Comparison of ENCODE assay signal across 8 mouse cellular contexts in the genomic region with DNA sequence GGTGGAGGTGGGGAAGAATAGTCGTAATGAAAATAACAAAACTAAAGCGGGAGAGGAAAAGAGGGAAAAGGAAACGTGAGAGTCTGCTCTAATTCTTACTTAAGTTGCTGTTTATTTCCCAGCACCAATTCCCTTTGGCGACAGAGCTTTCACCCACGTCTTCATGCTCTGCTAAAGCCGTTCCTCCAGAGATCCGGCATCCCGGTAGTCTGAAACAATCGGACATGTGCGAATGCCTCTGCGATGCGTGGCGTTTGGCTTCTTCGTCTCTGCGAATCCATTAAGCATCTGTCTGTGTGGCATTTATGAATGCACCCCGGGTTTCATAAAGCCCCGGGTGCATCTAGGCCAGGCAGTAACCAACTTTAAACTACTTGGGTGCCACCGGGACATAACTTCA. TPM values are rescaled to one million over a fixed set of nuclear protein-coding genes. Genes with fewer than 3 reads are reported as not detected.
DNase-seq lines count a peak whose midpoint lies in the region; ATAC-seq and TF ChIP-seq lines count a peak whose summit lies in the region.
"Had no signal": no experiment of that assay in that cellular context is flagged by ENCODE, and none has a peak within 500 bp of the region (broad histone marks: within the 10 kb centered on the region; RNA-seq: fewer than 3 reads in every experiment).

No protein-coding gene starts in this region.

- H3K27ac ChIP-seq in kidney, embryonic 15.5 days = no peak overlapping the region
- H3K27ac ChIP-seq in forebrain, embryonic 12.5 days = no peak overlapping the region
- no peak overlapping the region for H3K27ac ChIP-seq in hindbrain, embryonic 15.5 days (replicated peaks)
- H3K27ac ChIP-seq in midbrain, postnatal 0 days (ENCODE audit: low read depth, low read length) = no peak overlapping the region
- no peak overlapping the region for H3K27ac ChIP-seq in thymus, adult 2 months (ENCODE audit: control insufficient read depth, insufficient read depth, low read length)

- ATAC-seq in kidney, embryonic 15.5 days (replicated peaks; ENCODE audit: low FRiP score) = no peak
- no peak for ATAC-seq in forebrain, embryonic 12.5 days (ENCODE audit: low FRiP score)
- no peak for ATAC-seq in hindbrain, embryonic 15.5 days (ENCODE audit: low FRiP score, low read depth)
- ATAC-seq in midbrain, postnatal 0 days (ENCODE audit: low FRiP score) = no peak
- ATAC-seq in megakaryocyte-erythroid progenitor cell, adult 5-6 weeks (replicated peaks; ENCODE audit: low FRiP score, low TSS enrichment, poor library complexity, severe bottlenecking) = no peak

- no peaks in the 10 kb centered on the region for H3K27me3 ChIP-seq in kidney, embryonic 15.5 days
- H3K27me3 ChIP-seq in forebrain, embryonic 12.5 days = no peaks in the 10 kb centered on the region
- H3K27me3 ChIP-seq in hindbrain, embryonic 15.5 days = no peaks in the 10 kb centered on the region
- H3K27me3 ChIP-seq in midbrain, postnatal 0 days (ENCODE audit: insufficient read depth, low read length) = no peaks in the 10 kb centered on the region
- no peaks in the 10 kb centered on the region for H3K27me3 ChIP-seq in thymus, adult 2 months (ENCODE audit: control insufficient read depth, insufficient read depth, low read length)

- no peaks in the 10 kb centered on the region for H3K36me3 ChIP-seq in kidney, embryonic 15.5 days
- H3K36me3 ChIP-seq in forebrain, embryonic 12.5 days (replicated peaks) = no peaks in the 10 kb centered on the region
- no peaks in the 10 kb centered on the region for H3K36me3 ChIP-seq in hindbrain, embryonic 15.5 days
- H3K36me3 ChIP-seq in midbrain, postnatal 0 days (ENCODE audit: insufficient read depth, low read length) = no peaks in the 10 kb centered on the region
- H3K36me3 ChIP-seq in thymus, adult 2 months (ENCODE audit: control insufficient read depth, insufficient read depth, low read length) = no peaks in the 10 kb centered on the region

- H3K4me2 ChIP-seq in kidney, embryonic 15.5 days = peak overlapping the region; percentile 24; the same call in 1 of the 2 replicates
- peak overlapping the region; percentile 22; the same call in 1 of the 2 replicates for H3K4me2 ChIP-seq in forebrain, embryonic 12.5 days
- peak overlapping the region; percentile 47 for H3K4me2 ChIP-seq in hindbrain, embryonic 15.5 days
- H3K4me2 ChIP-seq in midbrain, postnatal 0 days (ENCODE audit: low read depth, low read length, poor library complexity, severe bottlenecking) = peak overlapping the region; percentile 51

- TF ChIP-seq CTCF in midbrain, postnatal 0 days (IDR thresholded peaks at IDR 0.05) = no peak
- TF ChIP-seq CTCF in thymus, adult 2 months (IDR thresholded peaks at IDR 0.05; ENCODE audit: borderline replicate concordance, control insufficient read depth, extremely low read depth, insufficient read depth, low read length, poor library complexity) = no peak

- no peak overlapping the region for H3K4me3 ChIP-seq in kidney, embryonic 15.5 days (replicated peaks)
- no peak overlapping the region for H3K4me3 ChIP-seq in forebrain, embryonic 12.5 days (replicated peaks)
- H3K4me3 ChIP-seq in hindbrain, embryonic 15.5 days = peak overlapping the region; percentile 21
- H3K4me3 ChIP-seq in midbrain, postnatal 0 days (ENCODE audit: low read depth, low read length) = peak overlapping the region; percentile 22
- H3K4me3 ChIP-seq in thymus, adult 2 months (ENCODE audit: control insufficient read depth, insufficient read depth, low read length) = no peak overlapping the region

- peaks cover 4% of the 10 kb centered on the region; the same call in 1 of the 2 replicates for H3K4me1 ChIP-seq in kidney, embryonic 15.5 days
- H3K4me1 ChIP-seq in forebrain, embryonic 12.5 days = peaks cover 19% of the 10 kb centered on the region; the same call in 1 of the 2 replicates
- H3K4me1 ChIP-seq in hindbrain, embryonic 15.5 days (replicated peaks) = peaks cover 13% of the 10 kb centered on the region
- peaks cover 7% of the 10 kb centered on the region; the same call in 1 of the 2 replicates for H3K4me1 ChIP-seq in midbrain, postnatal 0 days (ENCODE audit: insufficient read depth, low read length)
- peaks cover 4% of the 10 kb centered on the region for H3K4me1 ChIP-seq in thymus, adult 2 months (replicated peaks; ENCODE audit: control insufficient read depth, insufficient read depth, low read length)

- no peak for DNase-seq in kidney, adult 9 months
- peak; percentile 15 for DNase-seq in midbrain, postnatal 0 days (ENCODE audit: low spot score)
- DNase-seq in thymus, adult 2 months = no peak
- DNase-seq: cerebellum, adult 11 months had no signal

- TF ChIP-seq POLR2A in thymus, adult 2 months (IDR thresholded peaks at IDR 0.05; ENCODE audit: control insufficient read depth, extremely low read depth, insufficient read depth, low read length, poor library complexity) = no peak

- H3K9ac ChIP-seq in kidney, embryonic 15.5 days = no peak overlapping the region
- H3K9ac ChIP-seq in forebrain, embryonic 12.5 days = no peak overlapping the region
- H3K9ac ChIP-seq in hindbrain, embryonic 15.5 days = no peak overlapping the region
- H3K9ac ChIP-seq in midbrain, postnatal 0 days (replicated peaks; ENCODE audit: low read length, poor library complexity, severe bottlenecking) = no peak overlapping the region

- WGBS in kidney, embryonic 15.5 days = 61% methylated on average over 18 of the region's 18 CpGs
- WGBS in forebrain, embryonic 12.5 days = 67% methylated on average over 18 of the region's 18 CpGs
- WGBS in hindbrain, embryonic 15.5 days = 37% methylated on average over 18 of the region's 18 CpGs
- 17% methylated on average over 18 of the region's 18 CpGs for WGBS in midbrain, postnatal 0 days
- WGBS in thymus, adult 2 months = 87% methylated on average over 18 of the region's 18 CpGs

- no peaks in the 10 kb centered on the region for H3K9me3 ChIP-seq in kidney, embryonic 15.5 days (replicated peaks)
- no peaks in the 10 kb centered on the region for H3K9me3 ChIP-seq in forebrain, embryonic 12.5 days
- H3K9me3 ChIP-seq in hindbrain, embryonic 15.5 days = no peaks in the 10 kb centered on the region
- H3K9me3 ChIP-seq in midbrain, postnatal 0 days (ENCODE audit: low read length) = no peaks in the 10 kb centered on the region

RNA-seq across cellular contexts. Expression of gene Dgkh, which starts 44.6 kb away (rescaled TPM):
- 2.3 and 2.5 TPM in 2 replicates for polyA plus RNA-seq in kidney, embryonic 15.5 days (2015; fragmentation: Nextera tagmentation; extraction: Ambion mirVana)
- polyA plus RNA-seq in forebrain, embryonic 12.5 days (2016; fragmentation: Nextera tagmentation; extraction: Ambion mirVana) = 1.2 and 1.6 TPM in 2 replicates
- 3.5 and 5.0 TPM in 2 replicates for polyA plus RNA-seq in hindbrain, embryonic 15.5 days (2015; fragmentation: Nextera tagmentation; extraction: Ambion mirVana)
- 15.3 and 17.0 TPM in 2 replicates for total RNA-seq in midbrain, postnatal 0 days (2014; rRNA removed)
- 2.2 and 2.8 TPM in 2 replicates for polyA plus RNA-seq in midbrain, postnatal 0 days (2015; fragmentation: Nextera tagmentation; extraction: Ambion mirVana)
- total RNA-seq in megakaryocyte-erythroid progenitor cell, adult 5-6 weeks (2014; fragmentation: Nextera tagmentation) = 0.37 TPM in 1 of 2 replicates, not detected in the other
- 0.23 and 0.30 TPM in 2 replicates for total RNA-seq in megakaryocyte-erythroid progenitor cell, adult 5-6 weeks (2017)
- polyA plus RNA-seq in thymus, adult 2 months (2012; rRNA removed) = 0.84 and 0.88 TPM in 2 replicates

Comparison
In these comparisons a context has a peak if more than half of its experiments do, and no peak if none do; other contexts are left out.
1. H3K4me3 ChIP-seq: peak in hindbrain, embryonic 15.5 days (single experiment) and midbrain, postnatal 0 days (single experiment); none in kidney, embryonic 15.5 days (single experiment), forebrain, embryonic 12.5 days (single experiment) and thymus, adult 2 months (single experiment).
2. Peak in every context shown above with its lines, with median percentiles within 50 percentile points of each other: H3K4me2 ChIP-seq.